Mouse (Mus musculus) neural tube, embryonic 13.5 days (tissue): ENCODE results near the gene Plcd3. TPM values are rescaled to one million over a fixed set of nuclear protein-coding genes. Genes with fewer than 3 reads are reported as not detected.

Experiments used
- ATAC-seq: fragments of 200-750 bp; cut with Nextera tagmentation; 2 replicates; pipeline ENCODE4 v1.8.0; 2017; ENCODE audit warnings: low read depth, mild to moderate bottlenecking, moderate TSS enrichment, moderate library complexity
- H3K27ac ChIP-seq: fragments of 300-500 bp; sonication (generic); replicated peaks from 2 replicates; pipeline ENCODE4 v1.5.1; 2015; ENCODE audit warnings: moderate library complexity, mild to moderate bottlenecking, inconsistent platforms
- H3K27me3 ChIP-seq: fragments of 300-500 bp; sonication (generic); 2 replicates; pipeline ENCODE4 v1.6.1; 2015; ENCODE audit warnings: mild to moderate bottlenecking, inconsistent platforms
- H3K36me3 ChIP-seq: fragments of 300-500 bp; sonication (generic); 2 replicates; pipeline ENCODE4 v1.6.1; 2015; ENCODE audit warnings: mild to moderate bottlenecking, inconsistent platforms
- H3K4me1 ChIP-seq: fragments of 300-500 bp; sonication (generic); replicated peaks from 2 replicates; pipeline ENCODE4 v1.6.1; 2015; ENCODE audit warnings: inconsistent platforms
- H3K4me2 ChIP-seq: fragments of 300-500 bp; sonication (generic); 2 replicates; pipeline ENCODE4 v1.6.1; 2015; ENCODE audit warnings: inconsistent platforms, mild to moderate bottlenecking, moderate library complexity
- H3K4me3 ChIP-seq: fragments of 300-500 bp; sonication (generic); 2 replicates; pipeline ENCODE4 v1.5.1; 2015; ENCODE audit warnings: mild to moderate bottlenecking, inconsistent platforms
- H3K9ac ChIP-seq: fragments of 300-500 bp; sonication (generic); 2 replicates; pipeline ENCODE4 v1.6.1; 2015; ENCODE audit warnings: moderate library complexity, mild to moderate bottlenecking, inconsistent platforms
- H3K9me3 ChIP-seq: fragments of 300-500 bp; sonication (generic); 2 replicates; pipeline ENCODE4 v1.6.1; 2016; ENCODE audit warnings: inconsistent platforms
- WGBS: fragments of 180-500 bp; shearing (Covaris S2); methylation state at CpG from one replicate; pipeline ENCODE4 v1.1.7; 2015; 5-methylcytosine and 5-hydroxymethylcytosine counted together
- polyA plus RNA-seq: library from polyadenylated mRNA; unstranded; fragments of >200 nt; fragmentation: Nextera tagmentation; extraction: Ambion mirVana; gene quantifications from 2 replicates; pipeline ENCODE4 v1.2.1, GENCODE M21; 2015

The Plcd3 gene
- polyA plus RNA-seq, 1 experiment from 2014 or later, result 1.6 TPM

GRCm38 (mm10) chr11:103134221-103134620 lies 32.8 kb upstream of the Plcd3 start:
- H3K27me3 ChIP-seq, result no peaks in the 10 kb centered on the region
- H3K27ac ChIP-seq, result peak overlapping the region; percentile 78; the same call in 1 of the 2 replicates
- no peak overlapping the region for H3K9ac ChIP-seq
- H3K36me3 ChIP-seq, result peaks cover 12% of the 10 kb centered on the region
- peaks cover 55% of the 10 kb centered on the region for H3K4me1 ChIP-seq
- H3K4me3 ChIP-seq, result 0 out of 2 replicates have a peak overlapping the region, but pooled peaks have one; percentile 30
- no peaks in the 10 kb centered on the region for H3K9me3 ChIP-seq
- WGBS, result 74% methylated on average over 3 of the region's 3 CpGs
- no peak for ATAC-seq
- peak overlapping the region; percentile 54 for H3K4me2 ChIP-seq

- Histone ChIP-seq H3K4me3 (peak overlapping the region; percentile 30), H3K4me1 (peaks cover 55% of the 10 kb centered on the region), H3K9ac (peak overlapping the region; percentile 65), H3K4me2 (peak overlapping the region; percentile 54), H3K27ac (peak overlapping the region; percentile 78), H3K36me3 (peaks cover 6% of the 10 kb centered on the region; the same call in 1 of the 2 replicates), H3K27me3 (no peaks in the 10 kb centered on the region), H3K9me3 (no peaks in the 10 kb centered on the region)
- peak; percentile 32; the same call in 1 of the 2 replicates for ATAC-seq
- 56% methylated on average over 6 of the region's 6 CpGs for WGBS
These were observed 32.2 kb upstream of the Plcd3 start for GRCm38 (mm10) chr11:103133456-103134185.

- H3K4me3 ChIP-seq, result peak overlapping the region; percentile 93
- peak; percentile 93 for ATAC-seq
- H3K36me3 ChIP-seq, result no peaks in the 10 kb centered on the region
- H3K27ac ChIP-seq, result peak overlapping the region; percentile 99
- H3K9ac ChIP-seq, result peak overlapping the region; percentile 100
- H3K4me1 ChIP-seq, result peaks cover 55% of the 10 kb centered on the region
- WGBS, result under 1% methylated on average over 55 of the region's 58 CpGs
- H3K27me3 ChIP-seq, result no peaks in the 10 kb centered on the region
- H3K9me3 ChIP-seq, result no peaks in the 10 kb centered on the region
- H3K4me2 ChIP-seq, result peak overlapping the region; percentile 89
These were observed 31.4 kb upstream of the Plcd3 start for GRCm38 (mm10) chr11:103132576-103133455.

- H3K4me3 ChIP-seq, result peak within 1 kb of the TSS; percentile 93
- H3K9me3 ChIP-seq, result no peaks in the 10 kb centered on the region
- peak within 1 kb of the TSS; percentile 100 for H3K9ac ChIP-seq
- peak; percentile 70 for ATAC-seq
- peaks cover 55% of the 10 kb centered on the region for H3K4me1 ChIP-seq
- H3K4me2 ChIP-seq, result peak within 1 kb of the TSS; percentile 89
- no peaks in the 10 kb centered on the region for H3K36me3 ChIP-seq
- under 1% methylated on average over 39 of the region's 39 CpGs for WGBS
- H3K27ac ChIP-seq, result peak within 1 kb of the TSS; percentile 99
- H3K27me3 ChIP-seq, result no peaks in the 10 kb centered on the region
These were observed 30.5 kb upstream of the Plcd3 start, which contains the start of gene Hexim2 for GRCm38 (mm10) chr11:103131701-103132575. Gene Hexim2 (plus strand): TSS chr11:103132429.

- Histone ChIP-seq H3K4me1 (peaks cover 24% of the 10 kb centered on the region), H3K4me2 (no peak overlapping the region), H3K27me3 (no peaks in the 10 kb centered on the region), H3K27ac (no peak overlapping the region), H3K9me3 (no peaks in the 10 kb centered on the region), H3K36me3 (no peaks in the 10 kb centered on the region), H3K4me3 (no peak overlapping the region), H3K9ac (no peak overlapping the region)
- 76% methylated on average over 5 of the region's 5 CpGs for WGBS
- no peak for ATAC-seq
These were observed 18.9 kb upstream of the Plcd3 start for GRCm38 (mm10) chr11:103120315-103120714.

DNA sequence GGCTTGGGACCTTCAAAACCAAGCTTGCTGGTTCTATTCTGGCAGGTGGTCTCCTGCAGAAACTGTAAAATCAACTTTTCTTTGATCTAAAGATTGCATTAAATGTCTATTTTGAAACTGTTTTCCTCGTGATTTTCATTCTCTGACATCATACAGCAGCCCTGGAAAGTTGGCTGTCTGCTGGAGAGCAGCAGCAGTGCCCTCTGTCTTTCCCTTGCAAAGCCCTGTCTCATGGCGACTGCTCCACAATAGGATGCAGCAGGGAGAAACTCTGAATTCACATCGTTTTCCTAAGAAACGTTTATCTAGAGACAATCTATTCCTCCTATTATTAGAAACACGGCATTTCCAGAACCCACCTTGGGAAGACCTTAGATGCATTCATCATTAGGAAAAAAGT lies 18.2 kb upstream of the Plcd3 start:
- no peak overlapping the region for H3K27ac ChIP-seq
- no peaks in the 10 kb centered on the region for H3K9me3 ChIP-seq
- H3K27me3 ChIP-seq, result no peaks in the 10 kb centered on the region
- H3K4me3 ChIP-seq, result no peak overlapping the region
- no peaks in the 10 kb centered on the region for H3K36me3 ChIP-seq
- 60% methylated on average over 5 of the region's 5 CpGs for WGBS
- no peak overlapping the region for H3K4me2 ChIP-seq
- no peak overlapping the region for H3K9ac ChIP-seq
- H3K4me1 ChIP-seq, result peaks cover 28% of the 10 kb centered on the region
- no peak for ATAC-seq

DNA sequence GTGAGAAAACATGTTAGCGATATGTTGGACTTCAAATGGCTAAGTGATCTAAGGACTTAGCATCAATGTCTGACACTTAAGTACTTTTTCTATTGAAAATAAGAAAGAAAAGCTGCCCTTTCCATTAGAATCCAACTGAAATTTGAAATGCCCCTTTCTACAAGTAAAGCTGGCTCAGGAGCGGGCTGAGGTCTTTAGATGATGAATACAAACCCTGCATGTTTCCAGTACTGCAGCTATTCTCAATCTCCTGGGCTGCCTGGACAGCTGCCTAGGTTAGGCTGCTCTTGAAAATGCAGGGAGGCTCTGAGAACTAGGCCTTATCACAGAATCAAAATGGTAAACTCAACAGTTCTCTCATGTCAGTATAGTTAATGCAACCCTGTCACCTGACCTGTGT lies 17.4 kb upstream of the Plcd3 start:
- Histone ChIP-seq H3K27me3 (peaks cover 3% of the 10 kb centered on the region), H3K4me1 (peaks cover 34% of the 10 kb centered on the region), H3K27ac (no peak overlapping the region), H3K4me3 (peak overlapping the region; percentile 60), H3K9ac (peak overlapping the region; percentile 81; the same call in 1 of the 2 replicates), H3K36me3 (no peaks in the 10 kb centered on the region), H3K9me3 (no peaks in the 10 kb centered on the region), H3K4me2 (peak overlapping the region; percentile 94)
- no peak for ATAC-seq
- 93% methylated on average over 2 of the region's 2 CpGs for WGBS

- WGBS, result under 1% methylated on average over 38 of the region's 38 CpGs
These were observed 16.1 kb upstream of the Plcd3 start for GRCm38 (mm10) chr11:103117591-103118009.

DNA sequence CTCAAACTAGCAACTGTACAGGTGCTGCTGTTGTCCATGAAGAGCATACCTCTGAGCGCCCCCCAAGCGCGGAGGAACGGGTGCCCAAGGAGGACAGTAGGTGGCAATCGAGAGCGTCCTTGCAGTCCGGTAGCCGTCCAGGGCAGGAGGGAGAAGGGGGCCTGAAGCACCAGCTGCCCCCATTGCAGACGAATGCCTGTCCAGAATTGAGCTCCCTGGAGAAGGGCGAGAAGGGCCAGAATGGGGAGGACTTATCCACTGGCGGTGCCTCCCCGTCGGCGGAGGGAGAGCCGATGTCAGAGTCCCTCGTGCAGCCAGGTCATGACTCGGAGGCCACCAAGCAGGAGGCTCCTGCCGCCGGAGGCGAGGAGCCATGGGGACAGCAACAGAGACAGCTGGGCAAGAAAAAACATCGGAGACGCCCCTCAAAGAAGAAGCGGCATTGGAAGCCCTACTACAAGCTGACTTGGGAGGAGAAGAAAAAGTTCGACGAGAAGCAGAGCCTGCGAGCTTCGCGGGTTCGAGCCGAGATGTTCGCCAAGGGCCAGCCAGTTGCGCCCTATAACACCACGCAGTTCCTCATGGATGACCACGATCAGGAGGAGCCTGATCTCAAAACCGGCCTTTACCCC lies 15.6 kb upstream of the Plcd3 start:
- Histone ChIP-seq H3K27me3 (peaks cover 21% of the 10 kb centered on the region), H3K36me3 (no peaks in the 10 kb centered on the region), H3K4me2 (peak overlapping the region; percentile 94), H3K4me3 (peak overlapping the region; percentile 60), H3K9me3 (no peaks in the 10 kb centered on the region), H3K4me1 (peaks cover 46% of the 10 kb centered on the region), H3K9ac (peak overlapping the region; percentile 81), H3K27ac (peak overlapping the region; percentile 93)
- peak; percentile 33 for ATAC-seq
- under 1% methylated on average over 35 of the region's 35 CpGs for WGBS

More at GRCm38 (mm10) chr11:103117591-103118009, 16.1 kb upstream of the Plcd3 start:
- H3K9me3 ChIP-seq, result no peaks in the 10 kb centered on the region
- peak overlapping the region; percentile 93; the same call in 1 of the 2 replicates for H3K27ac ChIP-seq
- H3K27me3 ChIP-seq, result peaks cover 15% of the 10 kb centered on the region
- H3K36me3 ChIP-seq, result no peaks in the 10 kb centered on the region
- ATAC-seq, result no peak
- peak overlapping the region; percentile 81 for H3K9ac ChIP-seq
- H3K4me3 ChIP-seq, result peak overlapping the region; percentile 60
- peaks cover 41% of the 10 kb centered on the region for H3K4me1 ChIP-seq
- H3K4me2 ChIP-seq, result peak overlapping the region; percentile 94

DNA sequence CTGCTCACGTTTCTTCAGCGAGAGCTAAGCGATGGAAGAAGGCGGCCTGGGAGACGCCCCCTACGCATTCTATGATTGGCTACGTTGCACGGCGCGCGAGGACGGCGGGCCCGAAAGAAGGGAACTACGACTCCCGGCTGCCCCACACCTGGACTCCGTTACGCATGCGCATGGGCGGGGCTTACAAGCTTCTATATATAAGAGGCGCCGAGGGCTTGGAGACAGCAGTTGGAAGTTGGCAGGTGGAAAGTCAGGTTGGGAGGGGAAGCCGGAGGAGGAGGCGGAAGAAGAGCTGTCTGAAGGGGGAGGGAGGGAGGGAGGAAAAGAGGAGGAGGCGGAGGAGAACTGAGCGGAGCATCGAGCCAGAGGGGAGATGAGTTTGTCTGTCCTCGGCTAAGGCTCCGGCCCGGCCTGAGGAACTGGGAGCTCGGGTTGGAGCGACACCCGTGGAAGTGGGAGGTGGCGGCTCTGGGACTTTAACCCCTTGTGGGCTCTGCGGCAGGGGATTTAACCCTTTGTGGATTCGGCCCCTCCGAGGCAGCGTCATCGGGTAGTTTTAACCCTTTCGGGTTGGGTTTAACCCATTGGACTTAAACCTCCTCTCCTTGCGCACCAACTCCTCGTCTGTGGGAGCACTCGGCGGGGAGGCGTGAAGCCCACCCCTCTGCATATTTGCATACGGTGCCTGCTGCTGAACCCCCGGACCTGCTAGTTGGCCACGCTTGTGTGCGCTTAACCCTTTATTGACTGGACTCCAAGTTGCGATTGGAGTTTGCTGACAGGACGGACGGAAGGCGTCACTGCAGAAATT lies 14.8 kb upstream of the Plcd3 start, which contains the start of gene Hexim1:
Hexim1 (plus strand) TSS at position 224 of the 811 bp plus-strand sequence.
- H3K4me1 ChIP-seq, result peaks cover 55% of the 10 kb centered on the region
- H3K27me3 ChIP-seq, result peaks cover 29% of the 10 kb centered on the region
- peak within 1 kb of the TSS; percentile 90 for H3K9ac ChIP-seq
- peak within 1 kb of the TSS; percentile 60 for H3K4me3 ChIP-seq
- under 1% methylated on average over 53 of the region's 53 CpGs for WGBS
- H3K4me2 ChIP-seq, result peak within 1 kb of the TSS; percentile 94
- peak within 1 kb of the TSS; percentile 93 for H3K27ac ChIP-seq
- H3K36me3 ChIP-seq, result no peaks in the 10 kb centered on the region
- ATAC-seq, result peak; percentile 96
- no peaks in the 10 kb centered on the region for H3K9me3 ChIP-seq
